Mouse (Mus musculus): ENCODE data around the gene Eml2. TPM values are rescaled to one million over a fixed set of nuclear protein-coding genes. Genes with fewer than 3 reads are reported as not detected.

Gene Eml2
- polyA plus RNA-seq, 1 experiment from 2014 or later = 1.4 TPM

- H3K36me3 ChIP-seq (ENCODE audit: control insufficient read depth, insufficient read depth, low read length) = no peaks in the 10 kb centered on the region
- H3K9ac ChIP-seq (ENCODE audit: low read depth, low read length) = no peak overlapping the region
- H3K27me3 ChIP-seq (ENCODE audit: control insufficient read depth, insufficient read depth, low read length) = no peaks in the 10 kb centered on the region
- no peak for DNase-seq (ENCODE audit: low spot score)
- H3K4me1 ChIP-seq (replicated peaks; ENCODE audit: control insufficient read depth, insufficient read depth, low read length) = peaks cover 6% of the 10 kb centered on the region
- H3K9me3 ChIP-seq (ENCODE audit: control insufficient read depth, low read length) = no peaks in the 10 kb centered on the region
- no peak for ATAC-seq (ENCODE audit: low FRiP score)
- WGBS = 78% methylated on average over 4 of the region's 4 CpGs
- H3K27ac ChIP-seq (ENCODE audit: low read depth, low read length) = no peak overlapping the region
- no peak overlapping the region for H3K4me2 ChIP-seq (replicated peaks; ENCODE audit: low read depth, low read length)
- no peak overlapping the region for H3K4me3 ChIP-seq (ENCODE audit: low read depth, low read length)
Observed at GRCm38 (mm10) chr7:19224933-19225332, 48.7 kb downstream of the Eml2 start.

GRCm38 (mm10) chr7:19226817-19227797 lies 50.9 kb downstream of the Eml2 start:
- H3K9me3 ChIP-seq (ENCODE audit: control insufficient read depth, low read length) = no peaks in the 10 kb centered on the region
- H3K27ac ChIP-seq (ENCODE audit: low read depth, low read length) = peak overlapping the region; percentile 98
- H3K9ac ChIP-seq (ENCODE audit: low read depth, low read length) = peak overlapping the region; percentile 80
- ATAC-seq (ENCODE audit: low FRiP score) = peak; percentile 36
- peak; percentile 59 for DNase-seq (ENCODE audit: low spot score)
- H3K36me3 ChIP-seq (ENCODE audit: control insufficient read depth, insufficient read depth, low read length) = no peaks in the 10 kb centered on the region
- no peaks in the 10 kb centered on the region for H3K27me3 ChIP-seq (ENCODE audit: control insufficient read depth, insufficient read depth, low read length)
- 21% methylated on average over 20 of the region's 20 CpGs for WGBS
- peaks cover 6% of the 10 kb centered on the region for H3K4me1 ChIP-seq (replicated peaks; ENCODE audit: control insufficient read depth, insufficient read depth, low read length)
- H3K4me2 ChIP-seq (replicated peaks; ENCODE audit: low read depth, low read length) = peak overlapping the region; percentile 80
- peak overlapping the region; percentile 50 for H3K4me3 ChIP-seq (ENCODE audit: low read depth, low read length)

- Histone ChIP-seq H3K9me3 (ENCODE audit: control insufficient read depth, low read length) (no peaks in the 10 kb centered on the region), H3K27ac (ENCODE audit: low read depth, low read length) (peak within 1 kb of the TSS; percentile 98), H3K27me3 (ENCODE audit: control insufficient read depth, insufficient read depth, low read length) (no peaks in the 10 kb centered on the region), H3K4me3 (ENCODE audit: low read depth, low read length) (peak within 1 kb of the TSS; percentile 50), H3K36me3 (ENCODE audit: control insufficient read depth, insufficient read depth, low read length) (no peaks in the 10 kb centered on the region), H3K4me1 (replicated peaks; ENCODE audit: control insufficient read depth, insufficient read depth, low read length) (peaks cover 6% of the 10 kb centered on the region), H3K4me2 (replicated peaks; ENCODE audit: low read depth, low read length) (peak within 1 kb of the TSS; percentile 80), H3K9ac (ENCODE audit: low read depth, low read length) (peak within 1 kb of the TSS; percentile 80)
- ATAC-seq (ENCODE audit: low FRiP score) = peak; percentile 95
- peak; percentile 100 for DNase-seq (ENCODE audit: low spot score)
- under 1% methylated on average over 89 of the region's 91 CpGs for WGBS
Observed at GRCm38 (mm10) chr7:19227883-19228792, 51.9 kb downstream of the Eml2 start, which contains the start of gene Opa3. Opa3 (plus strand) TSS chr7:19228334.

- Histone ChIP-seq H3K27ac (ENCODE audit: low read depth, low read length) (peak overlapping the region; percentile 64; the same call in 1 of the 2 replicates), H3K9ac (ENCODE audit: low read depth, low read length) (peak overlapping the region; percentile 31), H3K4me2 (replicated peaks; ENCODE audit: low read depth, low read length) (peak overlapping the region; percentile 54), H3K36me3 (ENCODE audit: control insufficient read depth, insufficient read depth, low read length) (no peaks in the 10 kb centered on the region), H3K9me3 (ENCODE audit: control insufficient read depth, low read length) (no peaks in the 10 kb centered on the region), H3K4me1 (replicated peaks; ENCODE audit: control insufficient read depth, insufficient read depth, low read length) (peaks cover 6% of the 10 kb centered on the region), H3K4me3 (ENCODE audit: low read depth, low read length) (peak overlapping the region; percentile 50), H3K27me3 (ENCODE audit: control insufficient read depth, insufficient read depth, low read length) (no peaks in the 10 kb centered on the region)
- no peak for ATAC-seq (ENCODE audit: low FRiP score)
- 0% methylated on average over 14 of the region's 14 CpGs for WGBS
- no peak for DNase-seq (ENCODE audit: low spot score)
Observed at GRCm38 (mm10) chr7:19228793-19229148, 52.5 kb downstream of the Eml2 start.

- H3K4me1 ChIP-seq (replicated peaks; ENCODE audit: control insufficient read depth, insufficient read depth, low read length) = peaks cover 6% of the 10 kb centered on the region
- H3K9me3 ChIP-seq (ENCODE audit: control insufficient read depth, low read length) = no peaks in the 10 kb centered on the region
- peak overlapping the region; percentile 64; the same call in 1 of the 2 replicates for H3K27ac ChIP-seq (ENCODE audit: low read depth, low read length)
- peak overlapping the region; percentile 50 for H3K4me3 ChIP-seq (ENCODE audit: low read depth, low read length)
- peak overlapping the region; percentile 31 for H3K9ac ChIP-seq (ENCODE audit: low read depth, low read length)
- H3K4me2 ChIP-seq (replicated peaks; ENCODE audit: low read depth, low read length) = peak overlapping the region; percentile 54
- H3K36me3 ChIP-seq (ENCODE audit: control insufficient read depth, insufficient read depth, low read length) = no peaks in the 10 kb centered on the region
- DNase-seq (ENCODE audit: low spot score) (no peak), ATAC-seq (ENCODE audit: low FRiP score) (no peak)
- no peaks in the 10 kb centered on the region for H3K27me3 ChIP-seq (ENCODE audit: control insufficient read depth, insufficient read depth, low read length)
- WGBS = 52% methylated on average over 5 of the region's 5 CpGs
Observed at GRCm38 (mm10) chr7:19229404-19229803, 53.2 kb downstream of the Eml2 start.

- no peak for ATAC-seq (ENCODE audit: low FRiP score)
- no peak overlapping the region for H3K4me3 ChIP-seq (ENCODE audit: low read depth, low read length)
- H3K27me3 ChIP-seq (ENCODE audit: control insufficient read depth, insufficient read depth, low read length) = no peaks in the 10 kb centered on the region
- no peak overlapping the region for H3K9ac ChIP-seq (ENCODE audit: low read depth, low read length)
- DNase-seq (ENCODE audit: low spot score) = no peak
- WGBS = 95% methylated on average over 2 of the region's 2 CpGs
- H3K27ac ChIP-seq (ENCODE audit: low read depth, low read length) = no peak overlapping the region
- H3K4me1 ChIP-seq (replicated peaks; ENCODE audit: control insufficient read depth, insufficient read depth, low read length) = peaks cover 6% of the 10 kb centered on the region
- no peak overlapping the region for H3K4me2 ChIP-seq (replicated peaks; ENCODE audit: low read depth, low read length)
- H3K36me3 ChIP-seq (ENCODE audit: control insufficient read depth, insufficient read depth, low read length) = no peaks in the 10 kb centered on the region
- H3K9me3 ChIP-seq (ENCODE audit: control insufficient read depth, low read length) = no peaks in the 10 kb centered on the region
Observed at GRCm38 (mm10) chr7:19230041-19230580, 53.9 kb downstream of the Eml2 start.

- DNase-seq (ENCODE audit: low spot score) = no peak
- H3K9me3 ChIP-seq (ENCODE audit: control insufficient read depth, low read length) = no peaks in the 10 kb centered on the region
- H3K9ac ChIP-seq (ENCODE audit: low read depth, low read length) = no peak overlapping the region
- no peak overlapping the region for H3K4me2 ChIP-seq (replicated peaks; ENCODE audit: low read depth, low read length)
- H3K36me3 ChIP-seq (ENCODE audit: control insufficient read depth, insufficient read depth, low read length) = no peaks in the 10 kb centered on the region
- H3K4me1 ChIP-seq (replicated peaks; ENCODE audit: control insufficient read depth, insufficient read depth, low read length) = peaks cover 6% of the 10 kb centered on the region
- no peak overlapping the region for H3K27ac ChIP-seq (ENCODE audit: low read depth, low read length)
- no peak overlapping the region for H3K4me3 ChIP-seq (ENCODE audit: low read depth, low read length)
- no peaks in the 10 kb centered on the region for H3K27me3 ChIP-seq (ENCODE audit: control insufficient read depth, insufficient read depth, low read length)
- no peak for ATAC-seq (ENCODE audit: low FRiP score)
- WGBS = 97% methylated on average over 5 of the region's 5 CpGs
Observed at GRCm38 (mm10) chr7:19230899-19231298, 54.7 kb downstream of the Eml2 start.

GRCm38 (mm10) chr7:19231849-19232248 lies 55.6 kb downstream of the Eml2 start:
- H3K9me3 ChIP-seq (ENCODE audit: control insufficient read depth, low read length) = no peaks in the 10 kb centered on the region
- no peak overlapping the region for H3K4me2 ChIP-seq (replicated peaks; ENCODE audit: low read depth, low read length)
- 96% methylated on average over 3 of the region's 3 CpGs for WGBS
- no peaks in the 10 kb centered on the region for H3K27me3 ChIP-seq (ENCODE audit: control insufficient read depth, insufficient read depth, low read length)
- no peaks in the 10 kb centered on the region for H3K36me3 ChIP-seq (ENCODE audit: control insufficient read depth, insufficient read depth, low read length)
- no peak for DNase-seq (ENCODE audit: low spot score)
- no peak for ATAC-seq (ENCODE audit: low FRiP score)
- no peak overlapping the region for H3K9ac ChIP-seq (ENCODE audit: low read depth, low read length)
- H3K4me3 ChIP-seq (ENCODE audit: low read depth, low read length) = no peak overlapping the region
- H3K27ac ChIP-seq (ENCODE audit: low read depth, low read length) = no peak overlapping the region
- peaks cover 5% of the 10 kb centered on the region for H3K4me1 ChIP-seq (replicated peaks; ENCODE audit: control insufficient read depth, insufficient read depth, low read length)

Measured in hindbrain, embryonic 11.5 days (tissue).